Mouse (Mus musculus) intestine, embryonic 14.5 days (tissue): ENCODE measurements at regions not wholly inside any gene's neighbourhood (a gene's known extent, or its start where the extent isn't known, plus 50 kb on each side); places are given as distances from the start of the nearest gene placed in this dataset.
A peak's percentile ranks its signal among the peaks of the same experiment; 100 is the strongest.

Experiments
- ATAC-seq: fragments of 200-750 bp; cut with Nextera tagmentation; replicated peaks from 2 replicates; pipeline ENCODE4 v1.8.0; 2017; ENCODE audit warnings: low read depth, moderate number of reproducible peaks, moderate TSS enrichment, moderate library complexity; ENCODE audit not compliant: low FRiP score, low TSS enrichment
- DNase-seq: peaks from one replicate; pipeline ENCODE4 v3.0.0-alpha.2; 2018; ENCODE audit warnings: low spot score
- H3K27ac ChIP-seq: fragments of 300-500 bp; sonication (generic); 2 replicates; pipeline ENCODE4 v1.5.1; 2014; ENCODE audit warnings: low read depth, mild to moderate bottlenecking, control low read depth
- H3K27me3 ChIP-seq: fragments of 300-500 bp; sonication (generic); replicated peaks from 2 replicates; pipeline ENCODE4 v1.6.1; 2014; ENCODE audit warnings: low read length, control low read depth; ENCODE audit not compliant: control insufficient read depth, insufficient read depth
- H3K36me3 ChIP-seq: fragments of 300-500 bp; sonication (generic); 2 replicates; pipeline ENCODE4 v1.6.1; 2014; ENCODE audit warnings: low read length, control low read depth; ENCODE audit not compliant: control insufficient read depth, insufficient read depth
- H3K4me1 ChIP-seq: fragments of 300-500 bp; sonication (generic); replicated peaks from 2 replicates; pipeline ENCODE4 v1.6.1; 2014; ENCODE audit warnings: low read length, control low read depth, mixed read lengths; ENCODE audit not compliant: control insufficient read depth, insufficient read depth
- H3K4me2 ChIP-seq: fragments of 300-500 bp; sonication (generic); 2 replicates; pipeline ENCODE4 v1.6.1; 2014; ENCODE audit warnings: low read length
- H3K4me3 ChIP-seq: fragments of 300-500 bp; sonication (generic); 2 replicates; pipeline ENCODE4 v1.5.1; 2014; ENCODE audit warnings: low read depth, low read length, control low read depth, mixed read lengths
- H3K9ac ChIP-seq: fragments of 300-500 bp; sonication (generic); 2 replicates; pipeline ENCODE4 v1.6.1; 2014; ENCODE audit warnings: mild to moderate bottlenecking, low read length
- H3K9me3 ChIP-seq: fragments of 300-500 bp; sonication (generic); 2 replicates; pipeline ENCODE4 v1.6.1; 2016; ENCODE audit warnings: low read length, control low read depth; ENCODE audit not compliant: control insufficient read depth
- WGBS: fragments of 180-500 bp; shearing (Covaris S2); extraction: QIAGEN DNeasy Blood & Tissue Kit; methylation state at CpG from one replicate; pipeline ENCODE4 v1.1.7; 2014; 5-methylcytosine and 5-hydroxymethylcytosine counted together

DNA sequence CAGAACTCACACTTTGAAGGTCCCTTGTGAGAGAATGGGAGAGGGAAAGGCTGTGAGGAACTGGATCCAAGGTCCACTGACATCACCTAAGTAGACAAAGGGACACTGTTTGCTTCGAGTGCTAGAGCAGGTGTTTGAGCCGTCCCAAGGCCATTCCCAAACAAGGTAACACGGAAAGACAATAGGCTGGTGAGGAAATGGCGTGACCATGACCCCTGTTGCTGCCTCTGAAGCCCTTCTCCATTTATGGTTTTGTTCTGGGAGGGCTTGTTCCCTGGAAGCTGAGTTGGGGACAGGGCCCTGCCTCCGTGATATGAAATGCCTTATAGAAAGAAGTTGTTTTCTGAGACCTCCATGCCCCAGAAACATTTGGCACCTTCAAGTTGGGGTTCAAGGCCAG is 130.6 kb downstream of the Psmg1 start:
- Histone ChIP-seq H3K4me1 (no peaks in the 10 kb centered on the region), H3K36me3 (no peaks in the 10 kb centered on the region), H3K4me3 (no peak overlapping the region), H3K27me3 (no peaks in the 10 kb centered on the region), H3K4me2 (no peak overlapping the region), H3K27ac (no peak overlapping the region), H3K9me3 (no peaks in the 10 kb centered on the region), H3K9ac (no peak overlapping the region)
- ATAC-seq, result no peak
- WGBS, result 73% methylated on average over 5 of the region's 5 CpGs
- DNase-seq, result no peak

DNA sequence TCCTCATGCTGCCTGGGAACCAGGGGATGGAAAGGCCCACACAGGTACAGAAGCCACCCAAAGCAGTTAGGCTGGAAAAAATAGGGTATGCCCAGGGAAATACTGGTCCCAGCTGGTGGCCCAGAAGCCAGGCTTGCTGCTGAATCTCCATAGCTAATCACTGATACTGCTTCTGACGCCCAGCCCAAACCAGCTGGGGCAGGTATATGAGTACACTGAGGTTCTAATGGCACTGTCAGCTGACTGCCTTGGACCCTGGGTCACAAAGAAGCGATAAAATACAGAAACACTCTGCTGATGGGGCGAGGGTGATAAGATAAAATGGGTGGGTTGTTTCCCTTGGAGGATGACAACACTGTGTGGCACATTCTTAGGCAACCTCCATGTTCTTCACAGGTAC is 133.4 kb downstream of the Psmg1 start:
- H3K4me2 ChIP-seq, result no peak overlapping the region
- H3K27me3 ChIP-seq, result no peaks in the 10 kb centered on the region
- no peak overlapping the region for H3K9ac ChIP-seq
- H3K36me3 ChIP-seq, result no peaks in the 10 kb centered on the region
- ATAC-seq, result no peak
- no peak overlapping the region for H3K27ac ChIP-seq
- no peaks in the 10 kb centered on the region for H3K4me1 ChIP-seq
- 92% methylated on average over 3 of the region's 3 CpGs for WGBS
- DNase-seq, result no peak
- no peaks in the 10 kb centered on the region for H3K9me3 ChIP-seq
- no peak overlapping the region for H3K4me3 ChIP-seq

DNA sequence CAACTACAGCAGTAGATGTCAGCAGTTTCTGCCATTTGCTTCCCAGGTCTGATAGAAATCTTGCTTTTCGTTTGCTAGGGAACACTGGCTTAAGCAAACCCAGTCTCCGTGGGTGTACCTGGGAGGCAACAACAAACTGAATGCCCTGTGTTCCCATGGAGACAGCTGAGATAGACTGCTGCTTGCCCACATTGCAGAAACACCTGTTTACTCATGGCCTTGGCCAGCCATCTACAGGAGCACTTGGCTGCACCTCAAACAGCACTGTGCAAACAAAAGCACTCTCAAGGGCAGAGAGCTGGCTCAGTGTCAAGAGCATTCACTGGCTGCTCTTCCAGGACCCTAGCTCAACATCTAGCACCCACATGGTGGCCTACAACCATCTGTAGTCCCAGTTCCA is 135.5 kb downstream of the Psmg1 start:
- no peak for DNase-seq
- Histone ChIP-seq H3K27me3 (no peaks in the 10 kb centered on the region), H3K4me1 (no peaks in the 10 kb centered on the region), H3K36me3 (no peaks in the 10 kb centered on the region), H3K27ac (no peak overlapping the region), H3K4me3 (no peak overlapping the region), H3K9ac (no peak overlapping the region), H3K4me2 (no peak overlapping the region), H3K9me3 (no peaks in the 10 kb centered on the region)
- WGBS, result 59% methylated on average over 2 of the region's 2 CpGs
- no peak; the same call in 1 of the 2 replicates for ATAC-seq

DNA sequence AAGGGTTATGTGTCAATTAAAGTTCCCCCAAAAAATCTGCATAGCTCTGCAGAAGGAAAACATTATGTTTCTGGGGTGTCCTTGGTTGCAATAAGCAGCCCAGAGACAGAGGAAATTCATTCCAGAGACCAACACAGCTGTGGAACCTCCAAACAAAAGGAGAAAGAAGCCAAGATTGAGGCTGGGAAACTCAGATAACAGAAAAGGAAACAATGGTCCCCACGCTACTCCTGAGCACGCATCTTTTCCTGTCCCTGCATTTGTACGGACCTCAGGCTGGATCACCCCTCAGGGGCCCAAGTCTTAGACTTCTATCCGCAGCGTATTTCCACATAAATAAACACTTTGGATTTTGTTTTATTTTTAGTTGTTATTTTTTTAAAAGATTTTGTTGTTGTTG is 138.9 kb downstream of the Psmg1 start:
- peaks cover 25% of the 10 kb centered on the region for H3K4me1 ChIP-seq
- WGBS, result 66% methylated on average over 5 of the region's 5 CpGs
- H3K4me2 ChIP-seq, result no peak overlapping the region
- no peak for DNase-seq
- H3K36me3 ChIP-seq, result no peaks in the 10 kb centered on the region
- H3K9me3 ChIP-seq, result no peaks in the 10 kb centered on the region
- H3K27ac ChIP-seq, result no peak overlapping the region
- H3K27me3 ChIP-seq, result no peaks in the 10 kb centered on the region
- H3K4me3 ChIP-seq, result no peak overlapping the region
- no peak for ATAC-seq
- no peak overlapping the region for H3K9ac ChIP-seq

DNA sequence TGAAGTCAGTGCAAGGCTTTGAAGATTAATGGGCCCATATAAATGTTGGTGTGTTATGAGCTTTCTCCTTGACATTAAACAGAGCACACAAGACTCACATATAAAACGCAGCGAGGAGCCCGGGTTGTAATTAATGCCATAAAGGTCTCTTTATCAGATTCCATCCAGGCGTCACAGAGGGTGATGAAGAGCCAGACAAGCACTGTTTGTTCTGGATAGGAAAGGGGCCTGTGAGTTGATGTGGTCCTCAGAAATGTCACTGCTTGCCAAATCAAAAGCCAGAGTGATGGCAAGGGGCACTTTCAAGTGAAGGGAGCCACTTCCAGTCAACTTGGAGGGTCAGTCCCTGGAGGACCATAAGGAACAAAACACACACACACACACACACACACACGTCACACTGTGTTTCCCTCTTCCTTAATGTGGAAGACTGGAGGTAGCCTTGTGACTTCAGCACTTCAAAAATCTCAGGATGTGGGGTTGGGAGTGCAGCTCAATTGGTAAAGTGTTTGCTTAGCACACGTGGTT is 142.1 kb downstream of the Psmg1 start:
- Histone ChIP-seq H3K36me3 (no peaks in the 10 kb centered on the region), H3K27ac (peak overlapping the region; percentile 51), H3K4me2 (no peak overlapping the region), H3K4me3 (no peak overlapping the region), H3K9me3 (no peaks in the 10 kb centered on the region), H3K27me3 (no peaks in the 10 kb centered on the region), H3K4me1 (peaks cover 30% of the 10 kb centered on the region), H3K9ac (no peak overlapping the region)
- DNase-seq, result no peak
- 0 out of 2 replicates have a peak, but pooled peaks have one; percentile 25 for ATAC-seq
- 20% methylated on average over 6 of the region's 6 CpGs for WGBS

DNA sequence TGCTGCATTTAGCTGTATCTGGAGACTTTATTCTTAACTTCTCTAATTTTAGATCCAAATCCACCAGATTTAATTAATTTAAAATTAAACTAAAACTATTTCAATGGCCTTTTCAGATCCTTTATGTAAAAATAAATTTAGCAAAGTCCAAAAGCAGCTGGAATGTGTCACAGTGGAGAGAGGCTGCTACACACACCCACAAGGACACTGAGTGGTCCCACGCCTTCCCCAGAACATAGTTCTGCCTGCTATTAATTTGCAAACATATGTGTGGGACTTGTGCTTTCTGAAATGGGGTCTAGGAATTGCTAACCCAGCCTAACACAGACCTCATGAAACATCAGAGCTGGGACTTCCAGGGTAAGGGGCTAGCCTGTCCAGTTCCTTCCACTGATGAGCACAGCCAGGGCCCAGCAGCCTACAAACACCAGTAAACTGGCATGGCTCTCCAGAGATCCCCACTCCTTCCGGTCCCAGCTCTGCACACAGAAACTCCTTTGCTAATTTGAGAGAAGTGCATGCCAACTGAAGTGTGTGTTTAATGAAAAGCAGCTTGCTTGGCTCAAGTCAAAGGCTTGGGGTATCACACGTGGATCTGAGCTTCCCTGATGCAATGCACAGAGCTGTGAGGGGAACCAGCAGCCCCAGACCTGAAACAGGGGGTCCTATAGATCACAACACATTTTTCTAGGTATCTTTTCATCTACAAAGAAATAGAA is 142.8 kb downstream of the Psmg1 start:
- Histone ChIP-seq H3K4me2 (no peak overlapping the region), H3K27ac (peak overlapping the region; percentile 51), H3K4me3 (no peak overlapping the region), H3K4me1 (peaks cover 30% of the 10 kb centered on the region), H3K36me3 (no peaks in the 10 kb centered on the region), H3K9ac (no peak overlapping the region), H3K9me3 (no peaks in the 10 kb centered on the region), H3K27me3 (no peaks in the 10 kb centered on the region)
- ATAC-seq, result no peak
- WGBS, result 33% methylated on average over 3 of the region's 3 CpGs
- no peak for DNase-seq

DNA sequence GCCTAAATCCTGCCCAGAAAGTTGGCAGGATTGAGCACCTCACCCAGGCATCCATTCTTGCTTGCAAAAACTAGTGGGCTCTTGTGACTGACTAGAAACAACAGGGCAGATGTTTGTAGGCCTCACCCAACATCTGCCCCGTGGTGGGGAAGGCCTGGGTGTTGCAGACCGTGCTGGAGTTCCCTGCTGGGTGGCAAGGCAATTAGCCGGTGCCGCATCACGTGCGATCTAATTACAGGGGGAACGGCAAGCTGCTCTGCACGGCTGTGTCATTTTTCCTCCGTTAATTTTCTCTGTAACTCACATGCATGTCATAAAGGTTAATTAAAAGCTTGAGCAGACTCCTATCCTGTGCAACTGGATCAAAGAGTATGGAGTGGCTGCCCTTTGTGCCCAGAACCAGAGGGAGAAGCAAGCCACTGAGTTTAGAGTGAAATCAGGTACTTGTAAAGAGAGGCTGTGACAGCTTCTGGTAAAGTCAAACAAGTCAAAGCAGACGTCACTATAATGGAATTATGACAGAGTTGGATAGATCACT is 143.5 kb downstream of the Ets2 start:
- WGBS, result 55% methylated on average over 10 of the region's 10 CpGs
- ATAC-seq, result no peak

DNA sequence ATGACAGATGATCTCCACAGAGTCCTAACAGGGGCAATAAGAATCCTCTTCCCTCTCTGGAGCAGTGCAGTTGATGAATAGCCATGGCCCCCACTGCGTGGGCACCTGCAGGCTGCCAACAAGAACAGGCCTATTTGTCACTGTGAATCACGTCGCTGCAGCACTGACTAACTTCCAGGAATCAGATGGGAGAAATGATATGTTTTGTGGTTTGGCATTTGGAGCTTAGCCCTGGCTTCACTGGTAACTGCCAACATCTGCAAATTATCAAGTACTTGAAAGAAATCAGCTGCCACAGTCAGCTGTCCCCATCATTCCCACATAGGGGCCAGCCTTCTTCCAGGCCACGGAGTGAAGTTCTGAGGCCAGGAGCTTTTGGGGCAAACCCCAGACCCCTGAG is 142.8 kb downstream of the Ets2 start:
- H3K27ac ChIP-seq, result no peak overlapping the region
- WGBS, result 36% methylated on average over 4 of the region's 4 CpGs
- H3K4me1 ChIP-seq, result peaks cover 30% of the 10 kb centered on the region
- H3K4me2 ChIP-seq, result no peak overlapping the region
- no peaks in the 10 kb centered on the region for H3K36me3 ChIP-seq
- no peaks in the 10 kb centered on the region for H3K9me3 ChIP-seq
- no peak overlapping the region for H3K9ac ChIP-seq
- H3K27me3 ChIP-seq, result no peaks in the 10 kb centered on the region
- H3K4me3 ChIP-seq, result no peak overlapping the region
- ATAC-seq (no peak), DNase-seq (no peak)

More for the DNA sequence above, 143.5 kb downstream of the Ets2 start:
- Histone ChIP-seq H3K4me3 (no peak overlapping the region), H3K36me3 (no peaks in the 10 kb centered on the region), H3K27me3 (no peaks in the 10 kb centered on the region), H3K4me1 (peaks cover 30% of the 10 kb centered on the region), H3K9me3 (no peaks in the 10 kb centered on the region), H3K4me2 (no peak overlapping the region), H3K9ac (no peak overlapping the region), H3K27ac (no peak overlapping the region)
- DNase-seq, result no peak

DNA sequence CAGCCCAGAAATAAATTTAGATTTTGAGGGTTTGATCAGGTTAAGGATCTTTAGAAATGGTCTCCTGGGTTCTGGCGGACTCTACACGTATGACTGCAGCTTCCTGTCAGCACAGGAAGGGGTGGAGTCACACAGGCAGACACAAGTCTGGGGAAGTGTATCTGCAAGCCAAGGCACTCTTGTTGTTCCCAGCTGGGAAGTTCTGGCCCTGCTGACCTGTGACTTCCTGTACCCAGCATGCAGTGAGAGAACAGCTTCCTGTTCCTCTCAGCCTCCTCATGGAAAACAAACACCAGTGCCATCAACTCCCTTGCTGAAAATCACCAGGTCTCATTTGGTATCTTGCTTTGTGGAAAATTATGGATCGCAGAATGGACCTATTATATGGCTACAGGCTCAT is 140.9 kb downstream of the Ets2 start:
- Histone ChIP-seq H3K4me3 (no peak overlapping the region), H3K36me3 (no peaks in the 10 kb centered on the region), H3K9me3 (no peaks in the 10 kb centered on the region), H3K27me3 (no peaks in the 10 kb centered on the region), H3K4me2 (no peak overlapping the region), H3K27ac (no peak overlapping the region), H3K9ac (no peak overlapping the region), H3K4me1 (peaks cover 12% of the 10 kb centered on the region)
- ATAC-seq, result no peak
- WGBS, result 92% methylated on average over 3 of the region's 3 CpGs
- no peak for DNase-seq
